Comparison of ENCODE assay signal across 26 mouse cellular contexts in genomic region chr10:51671583-51671982, GRCm38 (mm10). TPM values are rescaled to one million over a fixed set of nuclear protein-coding genes. Genes with fewer than 3 reads are reported as not detected.
DNase-seq lines count a peak whose midpoint lies in the region; ATAC-seq and TF ChIP-seq lines count a peak whose summit lies in the region.
"Had no signal": no experiment of that assay in that cellular context is flagged by ENCODE, and none has a peak within 500 bp of the region (broad histone marks: within the 10 kb centered on the region; RNA-seq: fewer than 3 reads in every experiment).

No protein-coding gene starts in this region.

- no peaks in the 10 kb centered on the region for H3K36me3 ChIP-seq in embryonic facial prominence, embryonic 13.5 days
- no peaks in the 10 kb centered on the region for H3K36me3 ChIP-seq in embryonic facial prominence, embryonic 10.5 days (replicated peaks)
- H3K36me3 ChIP-seq in kidney, postnatal 0 days (ENCODE audit: insufficient read depth, low read length), result no peaks in the 10 kb centered on the region
- no peaks in the 10 kb centered on the region for H3K36me3 ChIP-seq in midbrain, embryonic 14.5 days (ENCODE audit: control insufficient read depth, insufficient read depth, low read length)
- no peaks in the 10 kb centered on the region for H3K36me3 ChIP-seq in midbrain, embryonic 16.5 days (ENCODE audit: control insufficient read depth, insufficient read depth, low read length)
- H3K36me3 ChIP-seq: heart, embryonic 12.5 days; hindbrain, embryonic 12.5 days had no signal

- TF ChIP-seq CTCF in kidney, postnatal 0 days (IDR thresholded peaks at IDR 0.05; ENCODE audit: low read depth), result no peak

- DNase-seq in embryonic facial prominence, embryonic 10.5 days (ENCODE audit: low spot score), result no peak
- DNase-seq in kidney, postnatal 0 days (ENCODE audit: low spot score), result no peak
- no peak for DNase-seq in kidney, postnatal 10 days
- DNase-seq in midbrain, embryonic 14.5 days, result no peak
- DNase-seq in left cerebral cortex, postnatal 25 days (ENCODE audit: low spot score in 2 of 2), result no peak
- DNase-seq: adrenal gland, postnatal 10 days; cerebellum, adult 11-12 months; cerebellum, adult 9-11 months; cerebellum, postnatal 36 days; gastrocnemius, adult 2 months; gastrocnemius, postnatal 25 days had no signal

- peaks cover 13% of the 10 kb centered on the region for H3K27me3 ChIP-seq in embryonic facial prominence, embryonic 13.5 days
- peaks cover 15% of the 10 kb centered on the region for H3K27me3 ChIP-seq in embryonic facial prominence, embryonic 10.5 days (replicated peaks; ENCODE audit: low read depth, poor library complexity, severe bottlenecking)
- peaks cover 4% of the 10 kb centered on the region; the same call in 1 of the 2 replicates for H3K27me3 ChIP-seq in kidney, postnatal 0 days (ENCODE audit: insufficient read depth, low read length)
- H3K27me3 ChIP-seq in midbrain, embryonic 14.5 days (ENCODE audit: control insufficient read depth, insufficient read depth, low read length), result peaks cover 6% of the 10 kb centered on the region; the same call in 1 of the 2 replicates
- peaks cover 4% of the 10 kb centered on the region; the same call in 1 of the 2 replicates for H3K27me3 ChIP-seq in midbrain, embryonic 16.5 days (ENCODE audit: control insufficient read depth, insufficient read depth, low read depth, low read length)

- no peaks in the 10 kb centered on the region for H3K9me3 ChIP-seq in embryonic facial prominence, embryonic 13.5 days
- H3K9me3 ChIP-seq in embryonic facial prominence, embryonic 10.5 days, result no peaks in the 10 kb centered on the region
- no peaks in the 10 kb centered on the region for H3K9me3 ChIP-seq in kidney, postnatal 0 days (replicated peaks; ENCODE audit: low read length)
- H3K9me3 ChIP-seq in midbrain, embryonic 14.5 days (ENCODE audit: control insufficient read depth, low read length), result no peaks in the 10 kb centered on the region
- H3K9me3 ChIP-seq in midbrain, embryonic 16.5 days (replicated peaks; ENCODE audit: control insufficient read depth, low read length, poor library complexity, severe bottlenecking), result no peaks in the 10 kb centered on the region
- H3K9me3 ChIP-seq: forebrain, embryonic 13.5 days; heart, embryonic 12.5 days; hindbrain, embryonic 12.5 days had no signal

- H3K4me3 ChIP-seq in embryonic facial prominence, embryonic 13.5 days, result no peak overlapping the region
- no peak overlapping the region for H3K4me3 ChIP-seq in embryonic facial prominence, embryonic 10.5 days
- no peak overlapping the region for H3K4me3 ChIP-seq in kidney, postnatal 0 days (replicated peaks; ENCODE audit: low read depth, low read length)
- no peak overlapping the region for H3K4me3 ChIP-seq in midbrain, embryonic 14.5 days (replicated peaks; ENCODE audit: low read depth, low read length)
- no peak overlapping the region for H3K4me3 ChIP-seq in midbrain, embryonic 16.5 days (ENCODE audit: low read depth, low read length)
- H3K4me3 ChIP-seq: forebrain, embryonic 13.5 days; gastrocnemius, adult 2 months; heart, embryonic 12.5 days; hindbrain, embryonic 12.5 days had no signal

- ATAC-seq in embryonic facial prominence, embryonic 13.5 days (ENCODE audit: insufficient number of reproducible peaks, insufficient read depth, low FRiP score, low TSS enrichment, low read depth), result peak; percentile 23; the same call in 1 of the 2 replicates
- ATAC-seq in kidney, postnatal 0 days (replicated peaks; ENCODE audit: low FRiP score, low read depth), result 0 out of 2 replicates have a peak, but pooled peaks have one; percentile 13
- ATAC-seq in midbrain, embryonic 14.5 days (ENCODE audit: low FRiP score, low TSS enrichment), result peak; percentile 44; the same call in 1 of the 2 replicates
- no peak for ATAC-seq in midbrain, embryonic 16.5 days
- ATAC-seq: hindbrain, embryonic 16.5 days had no signal

- no peak overlapping the region for H3K9ac ChIP-seq in embryonic facial prominence, embryonic 13.5 days
- H3K9ac ChIP-seq in kidney, postnatal 0 days (ENCODE audit: low read depth, low read length), result no peak overlapping the region
- no peak overlapping the region for H3K9ac ChIP-seq in midbrain, embryonic 14.5 days (replicated peaks; ENCODE audit: low read length)
- H3K9ac ChIP-seq in midbrain, embryonic 16.5 days (ENCODE audit: low read depth, low read length), result no peak overlapping the region
- H3K9ac ChIP-seq: forebrain, embryonic 13.5 days; heart, embryonic 12.5 days; hindbrain, embryonic 12.5 days had no signal

- no peak overlapping the region for H3K27ac ChIP-seq in embryonic facial prominence, embryonic 13.5 days
- no peak overlapping the region for H3K27ac ChIP-seq in embryonic facial prominence, embryonic 10.5 days (replicated peaks)
- H3K27ac ChIP-seq in kidney, postnatal 0 days, result no peak overlapping the region
- H3K27ac ChIP-seq in midbrain, embryonic 14.5 days (replicated peaks; ENCODE audit: low read depth, low read length), result no peak overlapping the region
- no peak overlapping the region for H3K27ac ChIP-seq in midbrain, embryonic 16.5 days (ENCODE audit: low read length)
- H3K27ac ChIP-seq: forebrain, embryonic 13.5 days; gastrocnemius, adult 2 months; hindbrain, embryonic 12.5 days had no signal

- H3K4me2 ChIP-seq in embryonic facial prominence, embryonic 13.5 days, result no peak overlapping the region
- no peak overlapping the region for H3K4me2 ChIP-seq in kidney, postnatal 0 days (ENCODE audit: low read length)
- no peak overlapping the region for H3K4me2 ChIP-seq in midbrain, embryonic 14.5 days (ENCODE audit: low read length)
- H3K4me2 ChIP-seq in midbrain, embryonic 16.5 days (ENCODE audit: low read length), result no peak overlapping the region
- H3K4me2 ChIP-seq: forebrain, embryonic 13.5 days; heart, embryonic 12.5 days; hindbrain, embryonic 12.5 days had no signal

- WGBS in embryonic facial prominence, embryonic 13.5 days, result 80% methylated on average over 4 of the region's 4 CpGs
- 83% methylated on average over 4 of the region's 4 CpGs for WGBS in embryonic facial prominence, embryonic 10.5 days
- WGBS in kidney, postnatal 0 days, result 70% methylated on average over 4 of the region's 4 CpGs
- WGBS in midbrain, embryonic 14.5 days, result 77% methylated on average over 4 of the region's 4 CpGs
- 83% methylated on average over 4 of the region's 4 CpGs for WGBS in midbrain, embryonic 16.5 days

- H3K4me1 ChIP-seq in embryonic facial prominence, embryonic 13.5 days, result no peaks in the 10 kb centered on the region
- no peaks in the 10 kb centered on the region for H3K4me1 ChIP-seq in embryonic facial prominence, embryonic 10.5 days
- H3K4me1 ChIP-seq in kidney, postnatal 0 days (replicated peaks; ENCODE audit: insufficient read depth, low read length), result no peaks in the 10 kb centered on the region
- no peaks in the 10 kb centered on the region for H3K4me1 ChIP-seq in midbrain, embryonic 14.5 days (ENCODE audit: control insufficient read depth, insufficient read depth, low read length)
- H3K4me1 ChIP-seq in midbrain, embryonic 16.5 days (ENCODE audit: control insufficient read depth, insufficient read depth, low read length), result no peaks in the 10 kb centered on the region
- H3K4me1 ChIP-seq: forebrain, embryonic 13.5 days; heart, embryonic 12.5 days; hindbrain, embryonic 12.5 days had no signal

- intact Hi-C loops in left cerebral cortex, postnatal 25 days (cut with DNase I), result loop anchor here (10.0 kb wide), 1 partner anchor 353 kb away; the partner anchor contains the start of gene Vgll2

RNA-seq across cellular contexts. Expression of gene Rfx6, which starts 6.0 kb away (rescaled TPM):
- polyA plus RNA-seq in embryonic facial prominence, embryonic 13.5 days (2015; fragmentation: Nextera tagmentation; extraction: Ambion mirVana), result not detected in 2 replicates
- polyA plus RNA-seq in embryonic facial prominence, embryonic 10.5 days (2016; fragmentation: Nextera tagmentation; extraction: Ambion mirVana), result 0.05 and 0.20 TPM in 2 replicates
- polyA plus RNA-seq in kidney, postnatal 0 days (2015; fragmentation: Nextera tagmentation; extraction: Ambion mirVana), result not detected in 2 replicates
- polyA plus RNA-seq in midbrain, embryonic 14.5 days (2014; fragmentation: Nextera tagmentation; extraction: Ambion mirVana), result not detected in 2 replicates
- polyA plus RNA-seq in midbrain, embryonic 16.5 days (2015; fragmentation: Nextera tagmentation; extraction: Ambion mirVana), result 0.08 TPM in 1 of 2 replicates, not detected in the other
- total RNA-seq in left cerebral cortex, postnatal 25 days (2021), result not detected
- total RNA-seq: adrenal gland, postnatal 10 days; gastrocnemius, adult 2 months; gastrocnemius, postnatal 25 days; granulocyte monocyte progenitor cell, adult 5-6 weeks; heart, adult 8-10 months; heart, postnatal 25 days; MEL had no signal
- polyA plus RNA-seq: brain, embryonic 14.5 days; C2C12; embryonic facial prominence, embryonic 11.5 days; forebrain, embryonic 13.5 days; heart, embryonic 12.5 days; heart, embryonic 16.5 days; hindbrain, embryonic 12.5 days; hindbrain, embryonic 16.5 days had no signal

RNA-seq across cellular contexts. Expression of gene Gprc6a, which starts 40.3 kb away (rescaled TPM):
- polyA plus RNA-seq in embryonic facial prominence, embryonic 13.5 days (2015; fragmentation: Nextera tagmentation; extraction: Ambion mirVana), result not detected in 2 replicates
- 0.10 and 0.13 TPM in 2 replicates for polyA plus RNA-seq in embryonic facial prominence, embryonic 10.5 days (2016; fragmentation: Nextera tagmentation; extraction: Ambion mirVana)
- polyA plus RNA-seq in kidney, postnatal 0 days (2015; fragmentation: Nextera tagmentation; extraction: Ambion mirVana), result 0.08 and 0.17 TPM in 2 replicates
- not detected in 2 replicates for polyA plus RNA-seq in midbrain, embryonic 14.5 days (2014; fragmentation: Nextera tagmentation; extraction: Ambion mirVana)
- 0.07 and 0.08 TPM in 2 replicates for polyA plus RNA-seq in midbrain, embryonic 16.5 days (2015; fragmentation: Nextera tagmentation; extraction: Ambion mirVana)
- total RNA-seq in left cerebral cortex, postnatal 25 days (2021), result not detected
- total RNA-seq: adrenal gland, postnatal 10 days; adrenal gland, postnatal 4 days; gastrocnemius, adult 2 months; gastrocnemius, postnatal 25 days; granulocyte monocyte progenitor cell, adult 5-6 weeks; heart, adult 8-10 months; heart, postnatal 25 days; MEL had no signal
- polyA plus RNA-seq: brain, embryonic 14.5 days; C2C12; embryonic facial prominence, embryonic 11.5 days; forebrain, embryonic 13.5 days; heart, embryonic 12.5 days; hindbrain, embryonic 12.5 days; hindbrain, embryonic 16.5 days had no signal
